Mouse (Mus musculus): ENCODE results near the gene Epha2.

GRCm38 (mm10) chr4:141327075-141327474, 26.0 kb downstream of the Epha2 start:
- no peak for TF ChIP-seq POLR2A (IDR thresholded peaks at IDR 0.05; ENCODE audit: extremely low read depth, insufficient read depth, low read length)
- no peak for TF ChIP-seq CTCF (IDR thresholded peaks at IDR 0.05; ENCODE audit: low read depth, low read length)
